Mouse (Mus musculus): ENCODE measurements around the gene Snx29.

GRCm38 (mm10) chr16:11369162-11369561 is 46.5 kb downstream of the Snx29 start:
- no peak for TF ChIP-seq CTCF (IDR thresholded peaks at IDR 0.05; ENCODE audit: low read depth, low read length)
- TF ChIP-seq POLR2A (IDR thresholded peaks at IDR 0.05; ENCODE audit: borderline replicate concordance, low read depth, low read length): no peak
